Mouse (Mus musculus): ENCODE data around the gene Pappa. TPM values are rescaled to one million over a fixed set of nuclear protein-coding genes. Genes with fewer than 3 reads are reported as not detected.

Gene Pappa
- polyA plus RNA-seq, 1 experiment from 2014 or later: 0.33 TPM

DNA sequence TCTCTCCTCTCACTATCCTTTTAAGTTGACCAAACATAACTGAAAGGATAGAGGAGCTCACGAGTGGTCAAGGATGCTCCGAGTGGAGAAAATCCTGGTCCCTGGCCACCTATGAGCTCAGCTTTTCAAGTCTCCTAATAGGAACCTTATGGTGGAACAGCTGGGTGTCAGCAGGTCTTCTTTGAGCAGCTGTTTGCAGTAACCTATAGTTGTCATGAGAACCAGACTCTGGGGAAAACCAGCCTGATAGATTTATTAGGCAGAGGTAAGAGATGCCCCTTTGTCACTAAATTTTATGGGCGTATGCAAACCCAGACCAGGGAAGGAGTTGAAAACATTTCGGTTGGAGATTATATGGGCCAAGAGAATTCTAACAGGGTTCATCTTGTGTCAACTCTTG lies 267.0 kb downstream of the Pappa start:
- Histone ChIP-seq H3K4me1 (replicated peaks; ENCODE audit: control insufficient read depth, insufficient read depth, low read length) (no peaks in the 10 kb centered on the region), H3K4me3 (ENCODE audit: low read depth, low read length) (no peak overlapping the region), H3K4me2 (replicated peaks; ENCODE audit: low read depth) (no peak overlapping the region), H3K36me3 (ENCODE audit: control insufficient read depth, insufficient read depth) (no peaks in the 10 kb centered on the region), H3K9ac (ENCODE audit: low read depth, low read length) (no peak overlapping the region), H3K27me3 (replicated peaks; ENCODE audit: control insufficient read depth, insufficient read depth, low read length) (no peaks in the 10 kb centered on the region), H3K9me3 (ENCODE audit: control insufficient read depth) (no peaks in the 10 kb centered on the region), H3K27ac (ENCODE audit: low read depth, low read length) (no peak overlapping the region)
- 75% methylated on average over 4 of the region's 4 CpGs for WGBS
- ATAC-seq: no peak
- no peak for TF ChIP-seq CTCF (IDR thresholded peaks at IDR 0.05; ENCODE audit: low read depth)

DNA sequence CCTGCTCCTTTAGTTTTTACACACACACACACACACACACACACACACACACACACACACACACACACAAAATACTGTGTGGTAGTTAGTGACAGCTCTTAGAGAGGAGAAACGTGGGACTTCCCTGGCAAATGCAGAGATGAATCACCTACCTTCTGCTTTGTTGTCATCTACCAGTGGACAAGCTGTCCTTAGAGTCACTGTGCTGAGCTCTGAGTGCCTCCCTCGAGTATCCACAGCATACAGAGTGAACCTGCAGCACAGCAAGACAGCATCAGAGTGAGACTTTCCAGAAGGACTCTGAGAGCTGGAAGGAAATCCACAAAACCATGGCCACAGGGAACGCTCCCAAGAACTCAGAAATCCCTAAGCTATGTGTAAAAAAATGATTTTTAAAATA lies 272.8 kb downstream of the Pappa start:
- Histone ChIP-seq H3K9me3 (ENCODE audit: control insufficient read depth) (no peaks in the 10 kb centered on the region), H3K27ac (ENCODE audit: low read depth, low read length) (no peak overlapping the region), H3K4me3 (ENCODE audit: low read depth, low read length) (no peak overlapping the region), H3K4me1 (replicated peaks; ENCODE audit: control insufficient read depth, insufficient read depth, low read length) (no peaks in the 10 kb centered on the region), H3K27me3 (replicated peaks; ENCODE audit: control insufficient read depth, insufficient read depth, low read length) (no peaks in the 10 kb centered on the region), H3K36me3 (ENCODE audit: control insufficient read depth, insufficient read depth) (no peaks in the 10 kb centered on the region), H3K9ac (ENCODE audit: low read depth, low read length) (no peak overlapping the region), H3K4me2 (replicated peaks; ENCODE audit: low read depth) (no peak overlapping the region)
- WGBS: 58% methylated on average over 3 of the region's 3 CpGs
- no peak for TF ChIP-seq CTCF (IDR thresholded peaks at IDR 0.05; ENCODE audit: low read depth)
- ATAC-seq: no peak

DNA sequence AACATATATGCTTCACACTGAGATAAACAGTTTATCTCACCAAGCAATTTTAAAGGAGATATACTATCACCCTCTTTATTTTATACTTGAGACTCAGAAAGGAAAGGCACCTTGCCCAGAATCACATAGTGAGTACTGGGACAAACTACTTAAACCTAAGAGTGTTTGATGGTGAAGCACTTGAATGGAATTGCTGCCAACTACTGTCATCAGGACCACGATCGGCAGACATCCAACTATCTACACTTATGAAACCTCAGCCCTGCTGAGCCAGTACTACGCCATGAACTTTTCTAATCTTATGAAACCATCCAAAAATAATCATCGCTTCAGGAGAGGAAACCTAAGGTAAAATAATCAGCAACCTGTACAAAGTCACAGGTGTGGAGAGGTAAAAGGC lies 275.5 kb downstream of the Pappa start:
- no peak for TF ChIP-seq CTCF (IDR thresholded peaks at IDR 0.05; ENCODE audit: low read depth)
- no peaks in the 10 kb centered on the region for H3K4me1 ChIP-seq (replicated peaks; ENCODE audit: control insufficient read depth, insufficient read depth, low read length)
- no peak for ATAC-seq
- no peaks in the 10 kb centered on the region for H3K27me3 ChIP-seq (replicated peaks; ENCODE audit: control insufficient read depth, insufficient read depth, low read length)
- no peaks in the 10 kb centered on the region for H3K36me3 ChIP-seq (ENCODE audit: control insufficient read depth, insufficient read depth)
- WGBS: 87% methylated on average over 4 of the region's 4 CpGs
- no peak overlapping the region for H3K9ac ChIP-seq (ENCODE audit: low read depth, low read length)
- no peak overlapping the region for H3K27ac ChIP-seq (ENCODE audit: low read depth, low read length)
- no peaks in the 10 kb centered on the region for H3K9me3 ChIP-seq (ENCODE audit: control insufficient read depth)
- H3K4me2 ChIP-seq (replicated peaks; ENCODE audit: low read depth): no peak overlapping the region
- no peak overlapping the region for H3K4me3 ChIP-seq (ENCODE audit: low read depth, low read length)

DNA sequence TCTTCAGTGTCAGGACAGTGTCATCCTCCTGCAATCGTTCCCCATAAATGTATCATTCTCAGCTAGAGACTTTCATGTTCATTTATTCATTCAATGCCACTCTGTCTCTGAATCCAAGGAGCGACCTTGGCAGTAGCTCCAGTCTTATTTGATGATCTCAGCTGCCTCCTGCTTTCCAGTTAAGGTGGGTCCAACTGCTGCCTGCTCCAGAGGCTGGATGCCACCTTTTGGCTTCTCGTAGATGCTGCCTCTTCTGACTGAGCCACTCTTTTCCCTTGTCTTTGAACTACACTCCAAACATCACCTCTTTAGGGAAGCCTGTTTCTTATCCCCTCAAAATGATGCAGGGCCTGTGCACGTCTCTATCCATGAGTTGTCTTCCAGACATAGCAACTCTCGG lies 278.3 kb downstream of the Pappa start:
- H3K27ac ChIP-seq (ENCODE audit: low read depth, low read length): no peak overlapping the region
- no peaks in the 10 kb centered on the region for H3K9me3 ChIP-seq (ENCODE audit: control insufficient read depth)
- no peaks in the 10 kb centered on the region for H3K36me3 ChIP-seq (ENCODE audit: control insufficient read depth, insufficient read depth)
- H3K9ac ChIP-seq (ENCODE audit: low read depth, low read length): no peak overlapping the region
- no peaks in the 10 kb centered on the region for H3K4me1 ChIP-seq (replicated peaks; ENCODE audit: control insufficient read depth, insufficient read depth, low read length)
- H3K27me3 ChIP-seq (replicated peaks; ENCODE audit: control insufficient read depth, insufficient read depth, low read length): no peaks in the 10 kb centered on the region
- no peak for TF ChIP-seq CTCF (IDR thresholded peaks at IDR 0.05; ENCODE audit: low read depth)
- H3K4me2 ChIP-seq (replicated peaks; ENCODE audit: low read depth): no peak overlapping the region
- ATAC-seq: no peak
- 68% methylated on average over 5 of the region's 5 CpGs for WGBS
- H3K4me3 ChIP-seq (ENCODE audit: low read depth, low read length): no peak overlapping the region

DNA sequence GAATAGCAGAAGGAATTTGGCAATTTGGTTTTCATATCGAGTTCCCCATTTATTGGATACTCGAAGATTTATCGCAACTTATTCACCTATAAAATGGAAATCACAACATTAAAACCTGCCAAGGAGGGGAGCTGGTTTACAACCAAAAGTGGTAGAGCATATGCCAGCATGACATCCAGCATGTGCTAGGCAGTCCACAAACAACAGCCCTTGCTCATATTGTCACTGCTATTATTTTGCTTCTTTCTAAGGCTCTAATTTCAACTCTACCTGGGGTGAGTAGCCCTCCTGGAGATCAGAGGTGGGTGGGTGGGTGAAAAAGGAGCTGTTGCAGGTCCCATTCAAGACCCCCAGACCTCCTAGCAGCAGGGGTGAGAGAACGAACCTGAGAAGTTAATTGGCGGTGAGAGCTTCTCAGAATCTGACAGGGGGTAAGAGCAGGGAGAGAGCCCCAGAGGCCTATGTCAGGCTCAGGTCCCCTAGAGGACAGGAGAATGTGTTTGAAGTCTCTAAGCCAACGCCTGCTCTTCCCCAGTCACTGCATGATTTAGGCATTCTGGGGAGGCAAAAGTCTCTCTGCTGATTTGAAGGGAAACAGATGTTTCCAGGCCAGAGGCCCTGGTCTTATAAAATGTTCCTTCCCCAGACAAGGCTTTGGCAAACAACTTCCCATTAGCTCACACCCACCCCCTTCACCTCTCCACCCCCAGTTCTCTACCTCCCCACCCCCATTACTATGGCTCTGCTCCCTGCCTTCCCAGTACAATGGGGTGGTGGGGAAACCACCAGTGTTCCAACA lies 279.1 kb downstream of the Pappa start:
- TF ChIP-seq CTCF (IDR thresholded peaks at IDR 0.05; ENCODE audit: low read depth): no peak
- no peaks in the 10 kb centered on the region for H3K36me3 ChIP-seq (ENCODE audit: control insufficient read depth, insufficient read depth)
- WGBS: 59% methylated on average over 6 of the region's 6 CpGs
- H3K4me3 ChIP-seq (ENCODE audit: low read depth, low read length): no peak overlapping the region
- no peaks in the 10 kb centered on the region for H3K27me3 ChIP-seq (replicated peaks; ENCODE audit: control insufficient read depth, insufficient read depth, low read length)
- H3K27ac ChIP-seq (ENCODE audit: low read depth, low read length): no peak overlapping the region
- no peaks in the 10 kb centered on the region for H3K9me3 ChIP-seq (ENCODE audit: control insufficient read depth)
- H3K4me2 ChIP-seq (replicated peaks; ENCODE audit: low read depth): no peak overlapping the region
- no peak overlapping the region for H3K9ac ChIP-seq (ENCODE audit: low read depth, low read length)
- ATAC-seq: no peak
- no peaks in the 10 kb centered on the region for H3K4me1 ChIP-seq (replicated peaks; ENCODE audit: control insufficient read depth, insufficient read depth, low read length)

All from intestine, postnatal 0 days (tissue).